Mouse (Mus musculus) intestine, embryonic 16.5 days (tissue): ENCODE measurements at regions not wholly inside any gene's neighbourhood (a gene's known extent, or its start where the extent isn't known, plus 50 kb on each side); places are given as distances from the start of the nearest gene placed in this dataset.

Experiments
- ATAC-seq: fragments of 200-750 bp; cut with Nextera tagmentation; 2 replicates; pipeline ENCODE4 v1.8.0; 2017; ENCODE audit warnings: moderate TSS enrichment, moderate library complexity
- H3K27ac ChIP-seq: fragments of 300-500 bp; sonication (generic); 2 replicates; pipeline ENCODE4 v1.5.1; 2014; ENCODE audit warnings: mild to moderate bottlenecking, low read length
- H3K27me3 ChIP-seq: fragments of 300-500 bp; sonication (generic); replicated peaks from 2 replicates; pipeline ENCODE4 v1.6.1; 2014; ENCODE audit warnings: low read length, control low read depth, mixed read lengths; ENCODE audit not compliant: control insufficient read depth, insufficient read depth
- H3K36me3 ChIP-seq: fragments of 300-500 bp; sonication (generic); 2 replicates; pipeline ENCODE4 v1.6.1; 2014; ENCODE audit warnings: low read length, control low read depth; ENCODE audit not compliant: control insufficient read depth, insufficient read depth
- H3K4me1 ChIP-seq: fragments of 300-500 bp; sonication (generic); 2 replicates; pipeline ENCODE4 v1.6.1; 2014; ENCODE audit warnings: low read length, control low read depth, mixed read lengths; ENCODE audit not compliant: control insufficient read depth, insufficient read depth
- H3K4me2 ChIP-seq: fragments of 300-500 bp; sonication (generic); 2 replicates; pipeline ENCODE4 v1.6.1; 2014; ENCODE audit warnings: low read depth, low read length, control low read depth
- H3K4me3 ChIP-seq: fragments of 300-500 bp; sonication (generic); 2 replicates; pipeline ENCODE4 v1.5.1; 2014; ENCODE audit warnings: mild to moderate bottlenecking, low read length
- H3K9ac ChIP-seq: fragments of 300-500 bp; sonication (generic); 2 replicates; pipeline ENCODE4 v1.6.1; 2014; ENCODE audit warnings: low read depth, low read length
- H3K9me3 ChIP-seq: fragments of 300-500 bp; sonication (generic); 2 replicates; pipeline ENCODE4 v1.6.1; 2016; ENCODE audit warnings: low read length, control low read depth; ENCODE audit not compliant: control insufficient read depth
- WGBS: fragments of 180-500 bp; shearing (Covaris S2); extraction: QIAGEN DNeasy Blood & Tissue Kit; methylation state at CpG from one replicate; pipeline ENCODE4 v1.1.7; 2014; 5-methylcytosine and 5-hydroxymethylcytosine counted together

GRCm38 (mm10) chr1:57296186-57296585 lies 81.2 kb upstream of the 1700066M21Rik start:
- H3K27me3 ChIP-seq, result no peaks in the 10 kb centered on the region
- no peak overlapping the region for H3K27ac ChIP-seq
- no peaks in the 10 kb centered on the region for H3K36me3 ChIP-seq
- 68% methylated on average over 1 of the region's 1 CpGs for WGBS
- H3K4me2 ChIP-seq, result no peak overlapping the region
- H3K9ac ChIP-seq, result no peak overlapping the region
- H3K9me3 ChIP-seq, result no peaks in the 10 kb centered on the region
- H3K4me3 ChIP-seq, result no peak overlapping the region
- H3K4me1 ChIP-seq, result no peaks in the 10 kb centered on the region
- no peak for ATAC-seq

GRCm38 (mm10) chr1:57298557-57298956 lies 78.9 kb upstream of the 1700066M21Rik start:
- ATAC-seq, result no peak
- 82% methylated on average over 5 of the region's 5 CpGs for WGBS

GRCm38 (mm10) chr1:57301260-57301979 lies 76.0 kb upstream of the 1700066M21Rik start:
- H3K4me2 ChIP-seq, result no peak overlapping the region
- no peak overlapping the region for H3K27ac ChIP-seq
- ATAC-seq, result no peak
- H3K9me3 ChIP-seq, result no peaks in the 10 kb centered on the region
- no peaks in the 10 kb centered on the region for H3K27me3 ChIP-seq
- H3K4me1 ChIP-seq, result no peaks in the 10 kb centered on the region
- H3K4me3 ChIP-seq, result no peak overlapping the region
- no peaks in the 10 kb centered on the region for H3K36me3 ChIP-seq
- H3K9ac ChIP-seq, result no peak overlapping the region
- WGBS, result 69% methylated on average over 8 of the region's 8 CpGs

More at GRCm38 (mm10) chr1:57298557-57298956, 78.9 kb upstream of the 1700066M21Rik start:
- H3K9ac ChIP-seq, result no peak overlapping the region
- H3K27ac ChIP-seq, result no peak overlapping the region
- H3K4me2 ChIP-seq, result no peak overlapping the region
- H3K4me3 ChIP-seq, result no peak overlapping the region
- H3K9me3 ChIP-seq, result no peaks in the 10 kb centered on the region
- no peaks in the 10 kb centered on the region for H3K4me1 ChIP-seq
- no peaks in the 10 kb centered on the region for H3K27me3 ChIP-seq
- H3K36me3 ChIP-seq, result no peaks in the 10 kb centered on the region

- WGBS, result 73% methylated on average over 6 of the region's 6 CpGs
- Histone ChIP-seq H3K27ac (no peak overlapping the region), H3K4me2 (no peak overlapping the region), H3K9ac (no peak overlapping the region), H3K4me1 (no peaks in the 10 kb centered on the region), H3K9me3 (no peaks in the 10 kb centered on the region), H3K36me3 (no peaks in the 10 kb centered on the region), H3K4me3 (no peak overlapping the region), H3K27me3 (no peaks in the 10 kb centered on the region)
- ATAC-seq, result no peak
Measured at GRCm38 (mm10) chr1:57301980-57302331, 75.5 kb upstream of the 1700066M21Rik start.

GRCm38 (mm10) chr1:57304757-57305156 lies 72.7 kb upstream of the 1700066M21Rik start:
- no peak for ATAC-seq
- no peaks in the 10 kb centered on the region for H3K36me3 ChIP-seq
- 85% methylated on average over 2 of the region's 2 CpGs for WGBS

GRCm38 (mm10) chr1:57322535-57322934 lies 54.9 kb upstream of the 1700066M21Rik start:
- no peak for ATAC-seq
- H3K27me3 ChIP-seq, result no peaks in the 10 kb centered on the region

More at GRCm38 (mm10) chr1:57304757-57305156, 72.7 kb upstream of the 1700066M21Rik start:
- Histone ChIP-seq H3K9ac (no peak overlapping the region), H3K9me3 (no peaks in the 10 kb centered on the region), H3K27ac (no peak overlapping the region), H3K27me3 (no peaks in the 10 kb centered on the region), H3K4me1 (no peaks in the 10 kb centered on the region), H3K4me3 (no peak overlapping the region), H3K4me2 (no peak overlapping the region)

GRCm38 (mm10) chr1:57323118-57323517 lies 54.3 kb upstream of the 1700066M21Rik start:
- H3K27ac ChIP-seq, result no peak overlapping the region
- WGBS, result 75% methylated on average over 2 of the region's 2 CpGs
- no peak overlapping the region for H3K4me3 ChIP-seq
- H3K9me3 ChIP-seq, result no peaks in the 10 kb centered on the region
- ATAC-seq, result no peak
- no peaks in the 10 kb centered on the region for H3K4me1 ChIP-seq
- H3K9ac ChIP-seq, result no peak overlapping the region
- no peaks in the 10 kb centered on the region for H3K36me3 ChIP-seq
- H3K4me2 ChIP-seq, result no peak overlapping the region
- H3K27me3 ChIP-seq, result no peaks in the 10 kb centered on the region

More at GRCm38 (mm10) chr1:57322535-57322934, 54.9 kb upstream of the 1700066M21Rik start:
- H3K27ac ChIP-seq, result no peak overlapping the region
- H3K9me3 ChIP-seq, result no peaks in the 10 kb centered on the region
- no peak overlapping the region for H3K9ac ChIP-seq
- no peak overlapping the region for H3K4me3 ChIP-seq
- H3K4me2 ChIP-seq, result no peak overlapping the region
- no peaks in the 10 kb centered on the region for H3K36me3 ChIP-seq
- H3K4me1 ChIP-seq, result no peaks in the 10 kb centered on the region
- WGBS, result 95% methylated on average over 2 of the region's 2 CpGs

- Histone ChIP-seq H3K36me3 (no peaks in the 10 kb centered on the region), H3K4me3 (no peak overlapping the region), H3K9ac (no peak overlapping the region), H3K9me3 (no peaks in the 10 kb centered on the region), H3K4me1 (no peaks in the 10 kb centered on the region), H3K4me2 (no peak overlapping the region), H3K27me3 (no peaks in the 10 kb centered on the region), H3K27ac (no peak overlapping the region)
- ATAC-seq, result no peak
- WGBS, result 68% methylated on average over 6 of the region's 6 CpGs
Measured at GRCm38 (mm10) chr1:57325585-57326165, 51.7 kb upstream of the 1700066M21Rik start.
